Mouse (Mus musculus) E14TG2a.4 (cell line): ENCODE measurements around the gene Slc39a3.

Source experiments
- CTCF ChIP-seq: conservative IDR thresholded peaks from 2 replicates; pipeline ENCODE4 v1.5.1; 2014; ENCODE audit warnings: low read length
- NANOG ChIP-seq: IDR thresholded peaks from 2 replicates; pipeline ENCODE4 v1.6.1; 2014; ENCODE audit warnings: borderline replicate concordance, low read length, mixed read lengths
- POU5F1 ChIP-seq: IDR thresholded peaks from 2 replicates; pipeline ENCODE4 v1.6.1; 2014; ENCODE audit warnings: low read length, borderline replicate concordance

DNA sequence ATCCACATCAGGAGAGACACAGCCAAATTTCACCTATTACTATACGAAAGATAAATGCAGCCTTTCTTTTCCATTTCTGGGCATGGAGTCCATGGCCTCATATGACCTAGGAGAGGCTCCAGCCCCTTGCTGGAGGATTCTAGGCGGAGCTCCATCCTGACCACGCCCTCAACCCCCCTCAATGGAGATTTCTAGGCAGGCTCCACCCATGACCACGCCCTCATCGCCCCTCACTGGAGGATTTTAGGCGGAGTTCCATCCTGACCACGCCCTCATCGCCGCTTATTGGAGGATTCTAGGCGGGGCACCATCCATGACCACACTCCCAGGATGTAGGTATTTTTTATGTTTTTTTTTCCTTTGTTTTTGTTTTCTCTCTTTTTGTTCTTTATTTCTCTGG lies 18.9 kb downstream of the Slc39a3 start:
- TF ChIP-seq CTCF (no peak), NANOG (no peak), POU5F1 (no peak)
